Mouse (Mus musculus) heart, embryonic 10.5 days (tissue): Measurements from ENCODE around the gene Zfp934. TPM values are rescaled to one million over a fixed set of nuclear protein-coding genes. Genes with fewer than 3 reads are reported as not detected.
"Not testable (repeated sequence)": the region's sequence is repeated elsewhere in the genome, so short reads cannot be mapped to it uniquely, and the experiment has no call there.

Experiments
- DNase-seq: peaks from one replicate; pipeline ENCODE4 v3.0.0-alpha.2; 2017; ENCODE audit warnings: low spot score
- H3K27ac ChIP-seq: fragments of 300-500 bp; sonication (generic); 2 replicates; pipeline ENCODE4 v1.5.1; 2016; ENCODE audit warnings: mild to moderate bottlenecking
- H3K27me3 ChIP-seq: fragments of 300-500 bp; sonication (generic); 2 replicates; pipeline ENCODE4 v1.6.1; 2016; ENCODE audit warnings: mild to moderate bottlenecking; ENCODE audit not compliant: poor library complexity, insufficient read depth, severe bottlenecking
- H3K36me3 ChIP-seq: fragments of 300-500 bp; sonication (generic); 2 replicates; pipeline ENCODE4 v1.6.1; 2016; ENCODE audit warnings: mild to moderate bottlenecking, moderate library complexity
- H3K4me1 ChIP-seq: fragments of 300-500 bp; sonication (generic); 2 replicates; pipeline ENCODE4 v1.6.1; 2016; ENCODE audit warnings: mild to moderate bottlenecking
- H3K4me3 ChIP-seq: fragments of 300-500 bp; sonication (generic); 2 replicates; pipeline ENCODE4 v1.5.1; 2016; ENCODE audit warnings: mild to moderate bottlenecking, moderate library complexity
- H3K9me3 ChIP-seq: fragments of 300-500 bp; sonication (generic); 2 replicates; pipeline ENCODE4 v1.6.1; 2016; ENCODE audit warnings: mild to moderate bottlenecking, moderate library complexity
- WGBS: fragments of 180-500 bp; shearing (Covaris S2); methylation state at CpG from one replicate; pipeline ENCODE4 v1.1.7; 2016; 5-methylcytosine and 5-hydroxymethylcytosine counted together
- microRNA-seq: library from miRNA; unstranded; fragments of <30 nt; microRNA quantifications from one replicate; pipeline ENCODE4, GENCODE M21; 2017
- polyA plus RNA-seq: library from polyadenylated mRNA; unstranded; fragments of >200 nt; fragmentation: Nextera tagmentation; extraction: Ambion mirVana; gene quantifications from 2 replicates; pipeline ENCODE4 v1.2.1, GENCODE M21; 2016

Zfp934 gene
- polyA plus RNA-seq = 15.4 and 17.9 TPM in 2 replicates

DNA sequence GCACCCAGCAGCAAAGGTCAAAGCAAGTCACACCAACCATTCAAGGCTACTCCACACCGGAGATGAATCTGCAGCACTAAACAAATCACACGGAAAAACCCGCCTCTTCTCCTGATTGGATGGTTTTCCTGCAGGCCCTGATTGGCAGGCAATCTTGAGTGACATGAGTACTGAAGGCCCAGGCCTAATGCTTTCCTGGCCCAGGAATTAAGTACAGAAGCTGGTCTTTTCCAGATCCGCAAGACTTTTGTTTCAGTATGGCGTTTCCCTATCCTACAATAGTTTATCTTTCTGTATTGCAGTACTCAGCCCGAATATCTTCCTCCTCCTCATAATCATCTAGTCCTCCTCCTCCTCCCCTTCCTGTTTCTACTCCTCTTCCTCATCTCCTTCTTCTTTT, at the start of gene Zfp934:
Gene Zfp934 (minus strand): TSS at position 101 of the 400 bp plus-strand sequence.
- DNase-seq, H3K9me3 ChIP-seq, H3K27me3 ChIP-seq, H3K4me1 ChIP-seq, H3K4me3 ChIP-seq, H3K36me3 ChIP-seq, H3K27ac ChIP-seq: not testable (repeated sequence)
- 67% methylated on average over 6 of the region's 6 CpGs for WGBS

- not testable (repeated sequence) for DNase-seq, H3K4me1 ChIP-seq, H3K4me3 ChIP-seq, H3K27me3 ChIP-seq, H3K27ac ChIP-seq, H3K9me3 ChIP-seq, H3K36me3 ChIP-seq
- 86% methylated on average over 4 of the region's 4 CpGs for WGBS
These were observed 46.5 kb upstream of the Zfp934 start for GRCm38 (mm10) chr13:62617449-62617848.

DNA sequence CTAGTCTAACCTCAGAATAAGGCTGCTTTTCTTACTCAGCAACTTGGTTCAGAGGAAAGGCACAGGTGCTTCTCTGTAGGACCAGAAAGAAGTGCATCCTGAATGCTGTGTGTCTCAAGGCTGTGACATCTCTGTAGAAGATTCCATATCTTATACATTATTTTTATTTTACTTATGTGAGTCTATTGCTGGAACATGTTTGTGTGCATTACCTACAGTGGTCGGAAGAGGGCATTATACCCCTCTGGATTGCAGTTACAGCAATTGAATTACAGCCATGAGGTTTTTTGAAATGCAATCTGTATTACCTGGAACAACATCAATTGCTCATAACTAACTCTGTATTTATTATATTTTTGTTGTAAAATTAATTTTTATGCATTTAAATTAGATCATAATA, 9.3 kb downstream of the Zfp934 start:
- H3K4me1 ChIP-seq, DNase-seq, H3K27me3 ChIP-seq, H3K4me3 ChIP-seq, H3K36me3 ChIP-seq, H3K9me3 ChIP-seq, H3K27ac ChIP-seq: not testable (repeated sequence)
- 45% methylated on average over 1 of the region's 1 CpGs for WGBS

- peak; percentile 75 for DNase-seq
- H3K4me1 ChIP-seq, H3K9me3 ChIP-seq, H3K27me3 ChIP-seq: not testable (repeated sequence)
- WGBS = 3% methylated on average over 27 of the region's 27 CpGs
- peaks cover 19% of the 10 kb centered on the region for H3K36me3 ChIP-seq
- H3K27ac ChIP-seq = peak within 1 kb of the TSS; percentile 75
- H3K4me3 ChIP-seq = peak within 1 kb of the TSS; percentile 58
These were observed 12.5 kb downstream of the Zfp934 start, which contains the start of gene Zfp935 for GRCm38 (mm10) chr13:62558189-62559110. Gene Zfp935, minus strand, starts transcription at chr13:62558511.

DNA sequence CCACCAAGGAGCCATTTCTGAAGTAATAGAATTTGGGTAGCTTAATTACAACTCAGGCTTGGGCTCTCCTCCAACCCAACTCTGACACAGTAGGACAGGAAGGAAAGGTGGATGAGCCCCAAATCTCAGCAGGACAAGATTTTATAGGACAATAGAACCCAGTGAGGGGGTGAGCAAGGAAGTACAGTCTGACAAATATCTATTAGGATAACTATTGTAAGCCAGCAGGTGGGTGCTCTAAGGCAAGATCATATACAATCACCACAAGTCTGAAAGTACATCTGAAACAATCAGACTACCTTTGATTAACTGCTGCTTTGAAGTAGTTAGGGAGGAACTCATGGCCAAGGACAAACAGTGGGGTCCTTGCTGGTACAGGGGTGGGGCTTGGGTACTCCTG, 40.9 kb downstream of the Zfp934 start:
- not testable (repeated sequence) for H3K27ac ChIP-seq, DNase-seq, H3K4me1 ChIP-seq, H3K27me3 ChIP-seq, H3K9me3 ChIP-seq, H3K4me3 ChIP-seq, H3K36me3 ChIP-seq

GRCm38 (mm10) chr13:62510641-62511420, 60.2 kb downstream of the Zfp934 start:
- not testable (repeated sequence) for H3K27me3 ChIP-seq, H3K9me3 ChIP-seq, DNase-seq, H3K4me1 ChIP-seq, H3K36me3 ChIP-seq, H3K4me3 ChIP-seq, H3K27ac ChIP-seq
- 93% methylated on average over 1 of the region's 1 CpGs for WGBS

DNA sequence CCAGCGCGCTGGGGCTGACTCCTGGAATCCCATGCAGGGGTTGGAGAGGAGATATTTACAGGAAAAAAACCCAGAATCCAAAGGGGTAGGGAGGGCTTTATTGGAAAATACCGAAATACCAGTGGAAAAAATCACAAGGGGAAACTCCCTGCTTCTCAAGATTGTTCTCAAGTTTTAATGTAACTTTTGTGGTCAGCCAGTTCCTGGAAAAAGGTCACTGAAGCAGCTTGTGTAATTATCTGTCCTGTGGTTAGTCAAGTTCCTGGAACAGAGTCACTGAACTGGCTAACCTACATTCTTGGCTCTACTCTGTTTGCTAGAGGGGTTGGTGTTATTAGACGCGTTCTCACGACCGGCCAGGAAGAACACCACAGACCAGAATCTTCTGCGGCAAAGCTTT, 98.3 kb downstream of the Zfp934 start:
- H3K27ac ChIP-seq, H3K4me1 ChIP-seq, H3K36me3 ChIP-seq, H3K4me3 ChIP-seq, DNase-seq, H3K27me3 ChIP-seq, H3K9me3 ChIP-seq: not testable (repeated sequence)
- WGBS = 91% methylated on average over 8 of the region's 8 CpGs

GRCm38 (mm10) chr13:62469947-62470346, 101.1 kb downstream of the Zfp934 start:
- H3K27ac ChIP-seq, H3K27me3 ChIP-seq, H3K36me3 ChIP-seq, H3K9me3 ChIP-seq, H3K4me1 ChIP-seq, H3K4me3 ChIP-seq, DNase-seq: not testable (repeated sequence)

DNA sequence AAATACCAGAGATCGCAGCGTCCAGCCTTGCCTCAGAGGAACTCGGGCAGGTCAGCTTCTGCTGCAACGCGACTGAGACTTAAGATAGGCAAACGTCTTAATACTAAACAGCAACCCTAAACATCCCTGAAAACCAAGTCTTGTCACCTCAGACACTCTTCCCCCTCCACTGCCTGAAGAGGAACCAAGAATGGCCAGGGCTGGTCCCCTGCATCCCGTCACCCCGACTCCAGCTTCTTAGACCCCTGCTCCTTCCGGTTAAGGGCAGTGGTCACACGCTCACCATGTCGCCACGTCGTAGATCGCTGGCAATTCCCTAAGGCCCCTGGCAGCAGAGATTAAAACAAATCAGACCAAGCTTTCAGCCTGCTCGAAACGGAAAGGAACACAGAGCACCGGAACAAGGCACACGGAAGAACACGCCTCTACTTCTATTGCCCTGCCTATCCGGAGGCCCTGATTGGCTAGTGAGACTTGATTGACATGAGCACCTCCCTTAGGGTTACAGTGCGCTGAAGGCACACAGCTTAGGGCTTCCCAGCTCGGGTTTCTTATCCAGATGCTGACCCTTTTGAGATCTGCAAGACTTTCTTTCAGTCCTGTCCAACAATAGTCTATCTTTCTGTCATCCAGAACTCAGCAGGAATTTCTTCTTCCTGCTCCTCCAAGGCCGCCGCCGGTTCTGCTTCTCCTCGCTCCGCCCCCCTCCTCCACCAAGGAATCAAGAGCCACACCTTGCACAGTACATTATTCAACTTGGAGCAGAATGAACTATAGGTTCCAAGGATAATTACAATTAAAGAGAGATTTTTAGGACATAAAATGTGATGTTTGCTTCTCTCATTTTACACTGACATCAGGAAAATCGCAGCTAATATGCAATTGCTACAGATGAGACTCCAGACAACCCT, 104.3 kb downstream of the Zfp934 start, which contains the start of gene Gm49359:
Gene Gm49359 (minus strand): TSS at position 409 of the 911 bp plus-strand sequence.
- Histone ChIP-seq H3K4me3 (peak within 1 kb of the TSS; percentile 70), H3K27ac (peak within 1 kb of the TSS; percentile 81), H3K36me3 (peaks cover 14% of the 10 kb centered on the region)
- peak; percentile 95 for DNase-seq
- not testable (repeated sequence) for H3K4me1 ChIP-seq, H3K9me3 ChIP-seq, H3K27me3 ChIP-seq
- WGBS = 3% methylated on average over 28 of the region's 28 CpGs

Small RNA genes lying within 50 kb of the gene (microRNA-seq; reads per million reads assigned to microRNA genes)
- gene Gm22256 = not detected

Other genes with a start within 250 kb of the Zfp934 start
- gene Gm3604, start 188.0 kb downstream of the Zfp934 start, polyA plus RNA-seq = 4.5 and 5.1 TPM in 2 replicates
- gene Gm49359, start 104.4 kb downstream of the Zfp934 start, polyA plus RNA-seq = 10.3 TPM in 2 replicates
- gene Zfp935, start 12.7 kb downstream of the Zfp934 start, polyA plus RNA-seq = not detected in 2 replicates
- gene 6720489N17Rik, start 53.0 kb upstream of the Zfp934 start, polyA plus RNA-seq = 10.5 and 11.4 TPM in 2 replicates
- gene Platr25, start 189.5 kb upstream of the Zfp934 start, polyA plus RNA-seq = 17.7 and 25.2 TPM in 2 replicates
- gene Gm5141, start 214.6 kb upstream of the Zfp934 start, polyA plus RNA-seq = 6.4 and 8.6 TPM in 2 replicates